Mouse (Mus musculus) layer of hippocampus, adult 2 months (tissue): ENCODE measurements at regions not wholly inside any gene's neighbourhood (a gene's known extent, or its start where the extent isn't known, plus 50 kb on each side); places are given as distances from the start of the nearest gene placed in this dataset.

Source experiments
- DNase-seq, 2 experiments: peaks; one replicate each; pipeline ENCODE4 v3.0.0; 2022; ENCODE audit warnings: low spot score in 2 of 2
- H3K27ac ChIP-seq: fragments of 200-600 bp; 2 replicates; pipeline ENCODE4 v1.8.1; 2022
- H3K4me3 ChIP-seq: fragments of 200-600 bp; 2 replicates; pipeline ENCODE4 v1.8.1; 2022; ENCODE audit warnings: mild to moderate bottlenecking
- CTCF ChIP-seq: fragments of 200-600 bp; conservative IDR thresholded peaks from 2 replicates; pipeline ENCODE4 v1.8.1; 2022; ENCODE audit warnings: antibody characterized with exemption, mild to moderate bottlenecking, moderate library complexity

GRCm38 (mm10) chr5:100237674-100238278 is 78.2 kb upstream of the Tmem150c start:
- Histone ChIP-seq H3K27ac (no peak overlapping the region), H3K4me3 (no peak overlapping the region)
- no peak for DNase-seq
- no peak for TF ChIP-seq CTCF

GRCm38 (mm10) chr5:100236277-100236676 is 76.7 kb upstream of the Tmem150c start:
- no peak for DNase-seq

GRCm38 (mm10) chr5:100232076-100232475 is 72.5 kb upstream of the Tmem150c start:
- TF ChIP-seq CTCF, result no peak
- no peak overlapping the region for H3K27ac ChIP-seq
- DNase-seq, result no peak
- H3K4me3 ChIP-seq, result no peak overlapping the region

More at GRCm38 (mm10) chr5:100236277-100236676, 76.7 kb upstream of the Tmem150c start:
- no peak for TF ChIP-seq CTCF
- no peak overlapping the region for H3K27ac ChIP-seq
- no peak overlapping the region for H3K4me3 ChIP-seq

- H3K4me3 ChIP-seq, result no peak overlapping the region
- no peak overlapping the region for H3K27ac ChIP-seq
- TF ChIP-seq CTCF, result no peak
- DNase-seq, result no peak
Measured at GRCm38 (mm10) chr5:100231574-100231973, 72.0 kb upstream of the Tmem150c start.

GRCm38 (mm10) chr5:100230038-100230437 is 70.4 kb upstream of the Tmem150c start:
- Histone ChIP-seq H3K4me3 (no peak overlapping the region), H3K27ac (no peak overlapping the region)
- DNase-seq, result no peak
- no peak for TF ChIP-seq CTCF

- no peak for TF ChIP-seq CTCF
- Histone ChIP-seq H3K27ac (no peak overlapping the region), H3K4me3 (no peak overlapping the region)
- no peak for DNase-seq
Measured at GRCm38 (mm10) chr5:100227888-100228287, 68.3 kb upstream of the Tmem150c start.

- DNase-seq, result no peak
- no peak overlapping the region for H3K27ac ChIP-seq
Measured at GRCm38 (mm10) chr5:100226571-100227235, 67.1 kb upstream of the Tmem150c start.

GRCm38 (mm10) chr5:100225491-100225890 is 65.9 kb upstream of the Tmem150c start:
- H3K4me3 ChIP-seq, result no peak overlapping the region
- no peak overlapping the region for H3K27ac ChIP-seq
- no peak for TF ChIP-seq CTCF
- DNase-seq, result no peak

More at GRCm38 (mm10) chr5:100226571-100227235, 67.1 kb upstream of the Tmem150c start:
- no peak overlapping the region for H3K4me3 ChIP-seq
- TF ChIP-seq CTCF, result no peak

- no peak for TF ChIP-seq CTCF
- no peak for DNase-seq
- H3K4me3 ChIP-seq, result no peak overlapping the region
Measured at GRCm38 (mm10) chr5:100224773-100225363, 65.3 kb upstream of the Tmem150c start.

GRCm38 (mm10) chr5:100221005-100221583 is 61.5 kb upstream of the Tmem150c start:
- DNase-seq, result peak in 1 of 2 experiments; percentile 25
- H3K4me3 ChIP-seq, result no peak overlapping the region
- H3K27ac ChIP-seq, result peak overlapping the region; percentile 10; the same call in 1 of the 2 replicates
- peak; percentile 42 for TF ChIP-seq CTCF

More at GRCm38 (mm10) chr5:100224773-100225363, 65.3 kb upstream of the Tmem150c start:
- no peak overlapping the region for H3K27ac ChIP-seq

- no peak for DNase-seq
Measured at GRCm38 (mm10) chr5:100220320-100220719, 60.7 kb upstream of the Tmem150c start.

GRCm38 (mm10) chr5:100218256-100218851 is 58.7 kb upstream of the Tmem150c start:
- TF ChIP-seq CTCF, result no peak
- Histone ChIP-seq H3K27ac (no peak overlapping the region), H3K4me3 (no peak overlapping the region)
- no peak for DNase-seq

More at GRCm38 (mm10) chr5:100220320-100220719, 60.7 kb upstream of the Tmem150c start:
- TF ChIP-seq CTCF, result no peak
- no peak overlapping the region for H3K27ac ChIP-seq
- H3K4me3 ChIP-seq, result no peak overlapping the region
